Mouse (Mus musculus): ENCODE data around the gene Abtb1. TPM values are rescaled to one million over a fixed set of nuclear protein-coding genes. Genes with fewer than 3 reads are reported as not detected.

The Abtb1 gene
- polyA plus RNA-seq, 1 experiment: 113 TPM

- peaks cover 24% of the 10 kb centered on the region for H3K27me3 ChIP-seq (replicated peaks)
- TF ChIP-seq FLI1 (IDR thresholded peaks at IDR 0.05; ENCODE audit: low read length) (no peak), GATA1 (IDR thresholded peaks at IDR 0.05; ENCODE audit: borderline replicate concordance, low read length) (no peak)
- H3K4me1 ChIP-seq: peaks cover 72% of the 10 kb centered on the region
- H3K36me3 ChIP-seq (replicated peaks; ENCODE audit: low read length): no peaks in the 10 kb centered on the region
- H3K9me3 ChIP-seq: no peaks in the 10 kb centered on the region
- no peak overlapping the region for H3K4me3 ChIP-seq (replicated peaks)
These were observed 17.6 kb downstream of the Abtb1 start for GRCm38 (mm10) chr6:88824183-88824582.

DNA sequence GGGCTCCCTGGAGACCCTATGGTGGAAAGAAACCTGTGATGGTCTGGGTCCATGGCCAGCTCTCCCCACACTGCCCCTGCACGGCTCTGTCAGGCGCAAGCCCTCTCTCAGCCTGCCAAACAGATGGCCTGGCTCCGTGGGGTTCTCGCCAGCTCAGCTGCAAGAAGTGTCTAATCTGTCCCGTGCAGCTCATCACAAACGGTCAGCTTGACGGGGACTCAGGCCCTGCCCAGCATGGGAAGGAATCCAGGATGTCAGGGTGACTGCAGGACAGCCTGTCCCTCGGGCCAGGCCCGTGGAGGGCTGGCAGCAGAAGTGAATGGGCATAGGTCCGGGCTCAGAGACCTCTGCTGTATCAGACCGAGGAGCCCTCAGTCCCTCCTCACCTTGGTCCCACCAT is 19.9 kb downstream of the Abtb1 start:
- no peaks in the 10 kb centered on the region for H3K9me3 ChIP-seq
- H3K4me3 ChIP-seq (replicated peaks): no peak overlapping the region
- H3K4me1 ChIP-seq: peaks cover 59% of the 10 kb centered on the region
- TF ChIP-seq FLI1 (IDR thresholded peaks at IDR 0.05; ENCODE audit: low read length) (no peak), GATA1 (IDR thresholded peaks at IDR 0.05; ENCODE audit: borderline replicate concordance, low read length) (no peak)
- H3K36me3 ChIP-seq (replicated peaks; ENCODE audit: low read length): no peaks in the 10 kb centered on the region
- peaks cover 43% of the 10 kb centered on the region for H3K27me3 ChIP-seq (replicated peaks)

GRCm38 (mm10) chr6:88821294-88821693 is 20.5 kb downstream of the Abtb1 start:
- TF ChIP-seq FLI1 (IDR thresholded peaks at IDR 0.05; ENCODE audit: low read length) (no peak), GATA1 (IDR thresholded peaks at IDR 0.05; ENCODE audit: borderline replicate concordance, low read length) (no peak)
- Histone ChIP-seq H3K36me3 (replicated peaks; ENCODE audit: low read length) (no peaks in the 10 kb centered on the region), H3K4me3 (replicated peaks) (peak overlapping the region; percentile 4), H3K27me3 (replicated peaks) (peaks cover 46% of the 10 kb centered on the region), H3K9me3 (no peaks in the 10 kb centered on the region), H3K4me1 (peaks cover 53% of the 10 kb centered on the region)

DNA sequence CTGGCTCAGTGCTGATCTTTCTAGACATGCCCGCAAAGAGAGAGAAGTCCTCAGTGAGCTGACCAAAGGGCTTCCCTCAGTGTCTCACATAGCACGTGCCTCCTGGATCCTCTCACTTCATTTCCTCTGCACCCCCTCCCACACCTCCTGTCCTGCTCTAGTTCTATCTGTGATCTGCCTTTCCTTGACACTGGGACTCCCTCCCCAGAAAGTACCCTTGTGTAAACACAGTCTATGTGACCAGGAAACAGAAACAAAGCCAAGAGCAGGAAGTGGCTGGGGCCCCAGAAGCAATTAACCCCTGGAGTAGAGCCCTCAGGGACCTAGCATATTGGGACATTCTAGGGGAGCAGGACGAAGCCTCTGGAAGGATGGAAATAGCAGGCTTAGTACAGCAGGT is 20.9 kb downstream of the Abtb1 start:
- Histone ChIP-seq H3K9me3 (no peaks in the 10 kb centered on the region), H3K36me3 (replicated peaks; ENCODE audit: low read length) (no peaks in the 10 kb centered on the region)

DNA sequence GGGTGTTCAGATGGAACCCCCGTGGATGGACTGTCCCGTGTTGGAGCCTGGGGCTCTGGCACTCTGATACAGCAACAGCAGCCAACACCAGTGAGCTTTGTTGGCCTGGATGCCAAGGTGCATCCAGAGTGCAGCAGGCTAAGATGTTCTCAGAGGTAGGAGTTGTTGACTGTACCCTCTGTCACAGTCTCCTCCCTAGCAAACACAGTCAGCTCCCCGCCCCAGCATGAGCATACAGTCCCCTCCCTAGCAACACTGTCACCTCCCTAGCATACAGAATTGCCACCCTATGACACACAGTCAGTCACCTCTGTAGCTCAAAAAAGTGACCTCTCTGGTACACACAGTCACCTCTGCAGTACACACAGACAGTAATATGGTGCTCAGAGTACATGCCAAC is 24.9 kb downstream of the Abtb1 start:
- Histone ChIP-seq H3K36me3 (replicated peaks; ENCODE audit: low read length) (no peaks in the 10 kb centered on the region), H3K9me3 (no peaks in the 10 kb centered on the region), H3K4me3 (replicated peaks) (no peak overlapping the region), H3K4me1 (peaks cover 63% of the 10 kb centered on the region), H3K27me3 (replicated peaks) (peaks cover 55% of the 10 kb centered on the region)
- no peak for TF ChIP-seq FLI1 (IDR thresholded peaks at IDR 0.05; ENCODE audit: low read length)
- no peak for TF ChIP-seq GATA1 (IDR thresholded peaks at IDR 0.05; ENCODE audit: borderline replicate concordance, low read length)

More for the DNA sequence above, 20.9 kb downstream of the Abtb1 start:
- H3K4me3 ChIP-seq (replicated peaks): peak overlapping the region; percentile 69
- peaks cover 50% of the 10 kb centered on the region for H3K4me1 ChIP-seq
- TF ChIP-seq FLI1 (IDR thresholded peaks at IDR 0.05; ENCODE audit: low read length): no peak
- TF ChIP-seq GATA1 (IDR thresholded peaks at IDR 0.05; ENCODE audit: borderline replicate concordance, low read length): no peak
- H3K27me3 ChIP-seq (replicated peaks): peaks cover 50% of the 10 kb centered on the region

- Histone ChIP-seq H3K4me3 (replicated peaks) (no peak overlapping the region), H3K4me1 (peaks cover 63% of the 10 kb centered on the region), H3K36me3 (replicated peaks; ENCODE audit: low read length) (no peaks in the 10 kb centered on the region), H3K9me3 (no peaks in the 10 kb centered on the region), H3K27me3 (replicated peaks) (peaks cover 63% of the 10 kb centered on the region)
- TF ChIP-seq GATA1 (IDR thresholded peaks at IDR 0.05; ENCODE audit: borderline replicate concordance, low read length): no peak
- no peak for TF ChIP-seq FLI1 (IDR thresholded peaks at IDR 0.05; ENCODE audit: low read length)
These were observed 26.3 kb downstream of the Abtb1 start for GRCm38 (mm10) chr6:88815489-88815888.

DNA sequence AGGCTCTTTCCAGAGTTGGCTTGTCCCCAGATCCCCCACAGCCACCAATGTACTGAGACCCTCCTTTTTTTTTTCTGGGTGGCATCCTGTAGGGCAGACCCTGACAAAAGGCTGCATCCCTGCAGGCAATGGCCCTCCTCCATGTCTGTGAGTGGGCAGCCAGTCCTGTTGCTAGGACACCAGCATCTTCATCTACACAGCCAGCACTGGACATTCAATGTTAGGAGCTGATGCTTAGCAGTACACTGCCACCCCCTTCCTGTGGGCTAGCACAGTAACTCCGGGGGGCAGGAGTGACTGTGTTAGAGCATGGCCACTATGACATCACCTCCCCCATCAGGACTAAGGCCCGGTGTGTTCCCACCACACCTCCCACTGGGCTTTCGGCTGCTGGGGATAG is 26.7 kb downstream of the Abtb1 start:
- H3K27me3 ChIP-seq (replicated peaks): peaks cover 68% of the 10 kb centered on the region

DNA sequence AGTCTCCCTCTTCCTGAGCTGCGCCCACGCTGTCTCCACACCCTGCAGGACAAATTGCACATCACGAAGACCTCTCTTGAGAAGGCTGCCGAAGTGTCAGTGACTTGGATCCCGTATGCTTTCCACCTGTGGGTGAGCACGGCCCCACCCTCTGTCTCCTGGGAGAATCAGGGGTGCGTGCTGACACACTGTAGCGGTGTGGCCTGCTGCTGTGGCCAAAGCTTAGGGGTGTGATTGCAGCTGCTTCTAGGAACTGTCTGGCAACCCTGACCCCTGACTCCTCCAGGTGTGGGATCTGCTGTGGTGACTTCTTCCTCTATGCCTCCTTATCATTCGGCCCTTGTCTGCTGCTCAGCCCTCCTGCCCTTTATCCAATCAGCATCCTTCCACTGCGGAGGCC is 28.0 kb downstream of the Abtb1 start:
- peaks cover 77% of the 10 kb centered on the region for H3K27me3 ChIP-seq (replicated peaks)
- H3K4me3 ChIP-seq (replicated peaks): no peak overlapping the region
- TF ChIP-seq GATA1 (IDR thresholded peaks at IDR 0.05; ENCODE audit: borderline replicate concordance, low read length) (no peak), FLI1 (IDR thresholded peaks at IDR 0.05; ENCODE audit: low read length) (no peak)
- no peaks in the 10 kb centered on the region for H3K9me3 ChIP-seq
- H3K4me1 ChIP-seq: peaks cover 59% of the 10 kb centered on the region
- H3K36me3 ChIP-seq (replicated peaks; ENCODE audit: low read length): no peaks in the 10 kb centered on the region

More for the DNA sequence above, 26.7 kb downstream of the Abtb1 start:
- H3K4me3 ChIP-seq (replicated peaks): peak overlapping the region; percentile 46
- TF ChIP-seq FLI1 (IDR thresholded peaks at IDR 0.05; ENCODE audit: low read length) (no peak), GATA1 (IDR thresholded peaks at IDR 0.05; ENCODE audit: borderline replicate concordance, low read length) (no peak)
- H3K36me3 ChIP-seq (replicated peaks; ENCODE audit: low read length): no peaks in the 10 kb centered on the region
- H3K9me3 ChIP-seq: no peaks in the 10 kb centered on the region
- H3K4me1 ChIP-seq: peaks cover 62% of the 10 kb centered on the region

- H3K9me3 ChIP-seq: no peaks in the 10 kb centered on the region
- peaks cover 72% of the 10 kb centered on the region for H3K27me3 ChIP-seq (replicated peaks)
- TF ChIP-seq FLI1 (IDR thresholded peaks at IDR 0.05; ENCODE audit: low read length) (no peak), GATA1 (IDR thresholded peaks at IDR 0.05; ENCODE audit: borderline replicate concordance, low read length) (no peak)
- no peak overlapping the region for H3K4me3 ChIP-seq (replicated peaks)
- peaks cover 59% of the 10 kb centered on the region for H3K4me1 ChIP-seq
- H3K36me3 ChIP-seq (replicated peaks; ENCODE audit: low read length): no peaks in the 10 kb centered on the region
These were observed 28.9 kb downstream of the Abtb1 start for GRCm38 (mm10) chr6:88812886-88813285.

GRCm38 (mm10) chr6:88811880-88812400 is 29.8 kb downstream of the Abtb1 start:
- H3K27me3 ChIP-seq (replicated peaks): peaks cover 68% of the 10 kb centered on the region
- H3K4me1 ChIP-seq: peaks cover 64% of the 10 kb centered on the region
- H3K4me3 ChIP-seq (replicated peaks): peak overlapping the region; percentile 18
- no peak for TF ChIP-seq GATA1 (IDR thresholded peaks at IDR 0.05; ENCODE audit: borderline replicate concordance, low read length)
- TF ChIP-seq FLI1 (IDR thresholded peaks at IDR 0.05; ENCODE audit: low read length): no peak
- no peaks in the 10 kb centered on the region for H3K9me3 ChIP-seq
- no peaks in the 10 kb centered on the region for H3K36me3 ChIP-seq (replicated peaks; ENCODE audit: low read length)
